Comparison of ENCODE assay signal across 8 mouse cellular contexts in the genomic region with DNA sequence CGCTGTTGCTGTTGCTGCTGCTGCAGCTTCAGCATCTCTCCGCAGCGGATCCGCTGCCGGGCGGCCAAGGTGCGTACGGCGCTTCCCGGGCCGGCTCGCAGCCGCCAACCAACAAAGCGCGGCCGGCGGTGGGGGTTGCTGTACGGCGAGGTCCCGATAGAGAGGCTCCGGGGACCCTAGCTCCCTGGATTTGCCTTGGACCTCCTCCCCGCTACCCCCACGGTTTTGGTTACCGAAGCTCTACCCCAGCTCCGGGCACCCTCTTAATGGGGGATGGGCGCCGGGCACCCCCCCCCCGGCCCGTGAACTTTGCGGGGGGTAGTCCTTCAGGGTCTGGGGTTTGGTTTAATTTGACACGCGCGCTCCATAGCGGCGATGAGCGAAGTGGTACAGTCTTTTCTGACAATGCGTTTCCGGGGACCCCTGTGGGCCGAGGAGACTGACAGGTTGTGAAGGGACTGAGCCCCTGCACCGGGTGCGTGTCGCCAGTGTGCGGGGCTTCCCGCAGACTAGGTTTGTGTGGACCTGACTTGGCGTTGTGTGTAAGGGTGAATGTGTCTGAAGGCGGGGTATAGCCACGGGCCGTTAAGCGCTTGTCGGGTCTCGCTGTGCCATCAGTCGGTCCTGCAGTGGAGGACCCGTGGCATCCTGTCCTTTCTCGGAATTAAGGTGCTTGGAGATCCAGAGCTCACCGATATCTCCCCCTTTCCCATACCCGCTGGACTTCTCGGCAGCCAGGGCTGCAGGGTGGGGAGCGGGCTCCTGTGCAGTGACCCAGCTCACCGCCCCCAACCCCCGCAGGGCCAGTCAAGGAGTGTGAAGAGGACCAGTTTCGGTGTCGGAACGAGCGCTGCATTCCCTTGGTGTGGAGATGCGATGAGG. TPM values are rescaled to one million over a fixed set of nuclear protein-coding genes. Genes with fewer than 3 reads are reported as not detected.
A peak's percentile ranks its signal among the peaks of the same experiment; 100 is the strongest.
DNase-seq lines count a peak whose midpoint lies in the region; ATAC-seq and TF ChIP-seq lines count a peak whose summit lies in the region.

No protein-coding gene starts in this region.

- peak; percentile 10 for ATAC-seq in forebrain, postnatal 0 days

- H3K4me3 ChIP-seq in C2C12 (ENCODE audit: insufficient read depth, poor library complexity, severe bottlenecking) (peak overlapping the region; percentile 52), myocyte (peak overlapping the region; percentile 50)
- peak overlapping the region; percentile 83 for H3K4me3 ChIP-seq in forebrain, postnatal 0 days (ENCODE audit: low read depth, low read length)

- H3K9me3 ChIP-seq in forebrain, postnatal 0 days (ENCODE audit: low read length): no peaks in the 10 kb centered on the region

- peak; percentile 30 for DNase-seq in gastrocnemius, postnatal 10 days
- no peak for DNase-seq in gastrocnemius, adult 18-20 months (ENCODE audit: low spot score)
- DNase-seq in cerebellum, adult 11-12 months: peak; percentile 69
- DNase-seq in forebrain, postnatal 0 days: peak; percentile 74
- peak; percentile 37 to 45 for DNase-seq in kidney, postnatal 4 days
- peak; percentile 72 for DNase-seq in thymus, postnatal 0 days (ENCODE audit: low spot score)

- H3K36me3 ChIP-seq in C2C12 (ENCODE audit: control insufficient read depth, insufficient read depth): peaks cover 20% of the 10 kb centered on the region
- peaks cover 15% of the 10 kb centered on the region; the same call in 1 of the 2 replicates for H3K36me3 ChIP-seq in forebrain, postnatal 0 days (ENCODE audit: insufficient read depth)
- H3K36me3 ChIP-seq in myocyte (ENCODE audit: control insufficient read depth, insufficient read depth): no peaks in the 10 kb centered on the region

- peak overlapping the region; percentile 88 for H3K4me2 ChIP-seq in forebrain, postnatal 0 days (ENCODE audit: low read depth)
- peak overlapping the region; percentile 96 for H3K4me2 ChIP-seq in myocyte (ENCODE audit: low read depth)

- H3K27me3 ChIP-seq in C2C12 (ENCODE audit: control insufficient read depth, insufficient read depth, insufficient read length) (no peaks in the 10 kb centered on the region), myocyte (ENCODE audit: control insufficient read depth, insufficient read depth, insufficient read length) (no peaks in the 10 kb centered on the region)
- no peaks in the 10 kb centered on the region for H3K27me3 ChIP-seq in forebrain, postnatal 0 days (ENCODE audit: insufficient read depth, low read length)

- WGBS in forebrain, postnatal 0 days: 2% methylated on average over 63 of the region's 65 CpGs

- TF ChIP-seq POLR2A in myocyte (IDR thresholded peaks at IDR 0.05; ENCODE audit: insufficient read length, low read depth): no peak

- peak overlapping the region; percentile 97 for H3K27ac ChIP-seq in forebrain, postnatal 0 days (ENCODE audit: low read depth, low read length)

- peaks cover 31% of the 10 kb centered on the region for H3K79me3 ChIP-seq in C2C12 (ENCODE audit: low read depth)

- H3ac ChIP-seq in C2C12 (ENCODE audit: control insufficient read depth, insufficient read length, low read depth): peak overlapping the region; percentile 93
- peak overlapping the region; percentile 14 for H3ac ChIP-seq in myocyte (ENCODE audit: control insufficient read depth, insufficient read length)

- peak overlapping the region; percentile 95 for H3K9ac ChIP-seq in forebrain, postnatal 0 days

- peaks cover 29% of the 10 kb centered on the region for H3K4me1 ChIP-seq in forebrain, postnatal 0 days (ENCODE audit: insufficient read depth)

- no peak for TF ChIP-seq CTCF in C2C12 (IDR thresholded peaks at IDR 0.05; ENCODE audit: control insufficient read depth, insufficient read depth, insufficient read length)
- peak; percentile 16; the same call in 1 of the 2 replicates for TF ChIP-seq CTCF in forebrain, postnatal 0 days (IDR thresholded peaks at IDR 0.05; ENCODE audit: low read depth)

- H3K79me2 ChIP-seq in C2C12 (ENCODE audit: control insufficient read depth, insufficient read depth): peaks cover 37% of the 10 kb centered on the region
- no peaks in the 10 kb centered on the region for H3K79me2 ChIP-seq in myocyte (ENCODE audit: control insufficient read depth, insufficient read depth)

TF ChIP-seq in C2C12, 6 proteins besides CTCF, POLR2A, EP300 and RAD21:
- TF ChIP-seq CEBPB (IDR thresholded peaks at IDR 0.05; ENCODE audit: low read depth): no peak
- no peak for TF ChIP-seq USF1 (IDR thresholded peaks at IDR 0.05; ENCODE audit: low read depth)
- TF ChIP-seq FOSL1 (IDR thresholded peaks at IDR 0.05; ENCODE audit: insufficient read depth, low read length, poor library complexity, severe bottlenecking): no peak
- TF ChIP-seq MAX (IDR thresholded peaks at IDR 0.05): no peak
- no peak for TF ChIP-seq MYOD1 (IDR thresholded peaks at IDR 0.05; ENCODE audit: control insufficient read depth, insufficient read length, low read depth)
- TF ChIP-seq MYOG (IDR thresholded peaks at IDR 0.05; ENCODE audit: control insufficient read depth, extremely low read depth, insufficient read length): no peak

TF ChIP-seq in myocyte, 11 proteins besides CTCF, POLR2A, EP300 and RAD21:
- TF ChIP-seq SRF (IDR thresholded peaks at IDR 0.05; ENCODE audit: control insufficient read depth, insufficient read length, low read depth): no peak
- no peak for TF ChIP-seq CEBPB (IDR thresholded peaks at IDR 0.05; ENCODE audit: insufficient read depth, poor library complexity, severe bottlenecking)
- no peak for TF ChIP-seq E2F4 (IDR thresholded peaks at IDR 0.05; ENCODE audit: insufficient read depth)
- TF ChIP-seq USF1 (IDR thresholded peaks at IDR 0.05; ENCODE audit: low read depth): no peak
- no peak for TF ChIP-seq MYOD1 (IDR thresholded peaks at IDR 0.05; ENCODE audit: control insufficient read depth in 1 of 3, insufficient read length in 2 of 3, low read depth in 2 of 3)
- TF ChIP-seq TCF3 (IDR thresholded peaks at IDR 0.05; ENCODE audit: insufficient read length, low read depth): no peak

RNA-seq across cellular contexts. Expression of gene Lrp8, which starts 0.6 kb away (rescaled TPM):
- 1 to 10 TPM in 1 of 2 experiments, under 1 TPM in 1; 0.99 to 1.7 TPM for total RNA-seq in gastrocnemius, postnatal 10 days (2021)
- total RNA-seq in gastrocnemius, adult 18-20 months (2021): under 1 TPM; 0.05 to 0.07 TPM
- 8.3 TPM for polyA plus RNA-seq in C2C12 (2012; fragmentation: generic; extraction: Trizol)
- 60.7 and 90.2 TPM in 2 replicates for total RNA-seq in forebrain, postnatal 0 days (2014; rRNA removed)
- 21.9 and 38.3 TPM in 2 replicates for polyA plus RNA-seq in forebrain, postnatal 0 days (2015; fragmentation: Nextera tagmentation; extraction: Ambion mirVana)
- 3.2 TPM for polyA plus RNA-seq in myocyte (2012; fragmentation: generic; extraction: Trizol)
- polyA plus RNA-seq in thymus, postnatal 0 days (2015; fragmentation: Nextera tagmentation; extraction: Ambion mirVana): 5.0 and 5.2 TPM in 2 replicates
